In the genomic region with DNA sequence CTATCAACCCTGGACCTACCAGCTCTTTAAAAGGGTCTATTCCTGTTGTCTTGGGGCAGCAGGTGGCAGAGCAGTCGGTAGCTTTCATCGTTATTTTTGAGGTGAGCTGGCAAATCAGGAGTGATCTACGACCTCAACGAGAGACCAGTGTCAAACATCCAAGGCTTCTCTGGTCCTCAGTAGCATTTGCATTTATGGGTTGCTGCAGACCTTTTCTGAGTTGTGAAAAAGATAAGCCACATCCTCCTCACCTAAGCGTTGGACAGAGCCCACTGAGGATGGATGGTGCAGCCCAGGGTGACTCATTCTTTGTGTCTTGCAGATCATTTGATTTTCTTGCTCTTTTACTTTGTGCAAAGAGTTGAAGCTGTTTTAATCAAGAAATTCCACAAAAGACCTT, we compare ENCODE assay signal across 8 mouse cellular contexts. TPM values are rescaled to one million over a fixed set of nuclear protein-coding genes. Genes with fewer than 3 reads are reported as not detected.
DNase-seq lines count a peak whose midpoint lies in the region; ATAC-seq lines count a peak whose summit lies in the region.

No protein-coding gene starts in this region.

- no peak for DNase-seq in lung, postnatal 14 days
- peak; percentile 2 for DNase-seq in embryonic facial prominence, embryonic 11.5 days (ENCODE audit: low spot score)
- no peak for DNase-seq in left cerebral cortex, postnatal 25 days (ENCODE audit: low spot score in 2 of 2)
- no peak for DNase-seq in frontal cortex, postnatal 25 days (ENCODE audit: low spot score in 2 of 2)
- DNase-seq in urinary bladder, adult 2 months (ENCODE audit: low spot score) = no peak

- H3K9me3 ChIP-seq in lung, embryonic 15.5 days = no peaks in the 10 kb centered on the region
- no peaks in the 10 kb centered on the region for H3K9me3 ChIP-seq in embryonic facial prominence, embryonic 11.5 days (replicated peaks; ENCODE audit: control insufficient read depth, low read length)
- no peaks in the 10 kb centered on the region for H3K9me3 ChIP-seq in hindbrain, embryonic 16.5 days (ENCODE audit: control insufficient read depth, low read length)
- no peaks in the 10 kb centered on the region for H3K9me3 ChIP-seq in midbrain, embryonic 12.5 days

- peak; percentile 2; the same call in 1 of the 2 replicates for ATAC-seq in lung, embryonic 15.5 days (ENCODE audit: borderline replicate concordance, extremely low read depth, low FRiP score, low TSS enrichment)
- no peak for ATAC-seq in embryonic facial prominence, embryonic 11.5 days (replicated peaks; ENCODE audit: insufficient number of reproducible peaks, low FRiP score, low TSS enrichment, low read depth)
- ATAC-seq in hindbrain, embryonic 16.5 days = no peak; the same call in 1 of the 2 replicates
- no peak for ATAC-seq in midbrain, embryonic 12.5 days (ENCODE audit: low FRiP score, low read depth)

- WGBS in lung, embryonic 15.5 days = 7% methylated on average over 5 of the region's 5 CpGs
- 19% methylated on average over 5 of the region's 5 CpGs for WGBS in embryonic facial prominence, embryonic 11.5 days
- 7% methylated on average over 5 of the region's 5 CpGs for WGBS in hindbrain, embryonic 16.5 days
- WGBS in midbrain, embryonic 12.5 days = 10% methylated on average over 5 of the region's 5 CpGs

- H3K36me3 ChIP-seq in lung, embryonic 15.5 days = no peaks in the 10 kb centered on the region
- no peaks in the 10 kb centered on the region for H3K36me3 ChIP-seq in embryonic facial prominence, embryonic 11.5 days (replicated peaks; ENCODE audit: control insufficient read depth, insufficient read depth, low read depth, low read length)
- H3K36me3 ChIP-seq in hindbrain, embryonic 16.5 days (ENCODE audit: control insufficient read depth, insufficient read depth, low read length) = no peaks in the 10 kb centered on the region
- no peaks in the 10 kb centered on the region for H3K36me3 ChIP-seq in midbrain, embryonic 12.5 days

- 0 out of 2 replicates have a peak overlapping the region, but pooled peaks have one; percentile 93 for H3K27ac ChIP-seq in lung, embryonic 15.5 days
- H3K27ac ChIP-seq in embryonic facial prominence, embryonic 11.5 days (replicated peaks; ENCODE audit: low read depth, low read length) = no peak overlapping the region
- no peak overlapping the region for H3K27ac ChIP-seq in hindbrain, embryonic 16.5 days (ENCODE audit: low read depth, low read length)
- H3K27ac ChIP-seq in midbrain, embryonic 12.5 days (replicated peaks) = 0 out of 2 replicates have a peak overlapping the region, but pooled peaks have one; percentile 87

- H3K4me2 ChIP-seq in lung, embryonic 15.5 days = peak overlapping the region; percentile 62
- H3K4me2 ChIP-seq in embryonic facial prominence, embryonic 11.5 days (ENCODE audit: low read depth, low read length) = peak overlapping the region; percentile 71
- H3K4me2 ChIP-seq in hindbrain, embryonic 16.5 days (ENCODE audit: low read length) = peak overlapping the region; percentile 73
- peak overlapping the region; percentile 82 for H3K4me2 ChIP-seq in midbrain, embryonic 12.5 days (replicated peaks)

- peaks cover 6% of the 10 kb centered on the region for H3K4me1 ChIP-seq in lung, embryonic 15.5 days
- H3K4me1 ChIP-seq in embryonic facial prominence, embryonic 11.5 days (ENCODE audit: control insufficient read depth, insufficient read depth, low read length) = no peaks in the 10 kb centered on the region; the same call in 1 of the 2 replicates
- peaks cover 11% of the 10 kb centered on the region for H3K4me1 ChIP-seq in hindbrain, embryonic 16.5 days (ENCODE audit: control insufficient read depth, insufficient read depth, low read depth, low read length)
- peaks cover 9% of the 10 kb centered on the region for H3K4me1 ChIP-seq in midbrain, embryonic 12.5 days

- no peaks in the 10 kb centered on the region for H3K27me3 ChIP-seq in lung, embryonic 15.5 days
- H3K27me3 ChIP-seq in embryonic facial prominence, embryonic 11.5 days (ENCODE audit: control insufficient read depth, insufficient read depth, low read length) = no peaks in the 10 kb centered on the region
- H3K27me3 ChIP-seq in hindbrain, embryonic 16.5 days (replicated peaks; ENCODE audit: control insufficient read depth, insufficient read depth, low read length) = no peaks in the 10 kb centered on the region
- H3K27me3 ChIP-seq in midbrain, embryonic 12.5 days = no peaks in the 10 kb centered on the region

- peak overlapping the region; percentile 100 for H3K4me3 ChIP-seq in lung, embryonic 15.5 days
- peak overlapping the region; percentile 94 for H3K4me3 ChIP-seq in embryonic facial prominence, embryonic 11.5 days (ENCODE audit: low read depth, low read length)
- peak overlapping the region; percentile 93 for H3K4me3 ChIP-seq in hindbrain, embryonic 16.5 days (ENCODE audit: low read length)
- H3K4me3 ChIP-seq in midbrain, embryonic 12.5 days = peak overlapping the region; percentile 95

- intact Hi-C loops in left cerebral cortex, postnatal 25 days (cut with DNase I) = no loop called here

- peak overlapping the region; percentile 93 for H3K9ac ChIP-seq in lung, embryonic 15.5 days
- H3K9ac ChIP-seq in embryonic facial prominence, embryonic 11.5 days (replicated peaks; ENCODE audit: low read length) = peak overlapping the region; percentile 88
- peak overlapping the region; percentile 92 for H3K9ac ChIP-seq in hindbrain, embryonic 16.5 days (ENCODE audit: low read depth, low read length)
- peak overlapping the region; percentile 87 for H3K9ac ChIP-seq in midbrain, embryonic 12.5 days (replicated peaks)

RNA-seq across cellular contexts. Expression of a gene that starts 0.5 kb away (rescaled TPM):
- polyA plus RNA-seq in lung, embryonic 15.5 days (2015; fragmentation: Nextera tagmentation; extraction: Ambion mirVana) = 60.2 and 66.6 TPM in 2 replicates
- 46.2 and 55.5 TPM in 2 replicates for polyA plus RNA-seq in embryonic facial prominence, embryonic 11.5 days (2014; fragmentation: Nextera tagmentation; extraction: Ambion mirVana)
- 40.0 and 42.2 TPM in 2 replicates for polyA plus RNA-seq in hindbrain, embryonic 16.5 days (2015; fragmentation: Nextera tagmentation; extraction: Ambion mirVana)
- 31.2 and 40.1 TPM in 2 replicates for polyA plus RNA-seq in midbrain, embryonic 12.5 days (2016; fragmentation: Nextera tagmentation; extraction: Ambion mirVana)
- 10 to 100 TPM; 35.6 to 39.0 TPM for total RNA-seq in left cerebral cortex, postnatal 25 days (2021)
- polyA plus RNA-seq in urinary bladder, adult 2 months (2012; rRNA removed) = 206 and 225 TPM in 2 replicates

RNA-seq across cellular contexts. Expression of a gene that starts 0.9 kb away (rescaled TPM):
- polyA plus RNA-seq in lung, embryonic 15.5 days (2015; fragmentation: Nextera tagmentation; extraction: Ambion mirVana) = 22.2 and 22.3 TPM in 2 replicates
- 13.0 and 13.1 TPM in 2 replicates for polyA plus RNA-seq in embryonic facial prominence, embryonic 11.5 days (2014; fragmentation: Nextera tagmentation; extraction: Ambion mirVana)
- 5.9 and 7.0 TPM in 2 replicates for polyA plus RNA-seq in hindbrain, embryonic 16.5 days (2015; fragmentation: Nextera tagmentation; extraction: Ambion mirVana)
- 9.6 and 9.7 TPM in 2 replicates for polyA plus RNA-seq in midbrain, embryonic 12.5 days (2016; fragmentation: Nextera tagmentation; extraction: Ambion mirVana)
- 1 to 10 TPM; 5.6 to 7.1 TPM for total RNA-seq in left cerebral cortex, postnatal 25 days (2021)
- 8.9 and 15.2 TPM in 2 replicates for polyA plus RNA-seq in urinary bladder, adult 2 months (2012; rRNA removed)

RNA-seq across cellular contexts. Expression of a gene that starts 34.3 kb away (rescaled TPM):
- 57.3 and 59.0 TPM in 2 replicates for polyA plus RNA-seq in lung, embryonic 15.5 days (2015; fragmentation: Nextera tagmentation; extraction: Ambion mirVana)
- 36.9 and 42.8 TPM in 2 replicates for polyA plus RNA-seq in embryonic facial prominence, embryonic 11.5 days (2014; fragmentation: Nextera tagmentation; extraction: Ambion mirVana)
- polyA plus RNA-seq in hindbrain, embryonic 16.5 days (2015; fragmentation: Nextera tagmentation; extraction: Ambion mirVana) = 42.9 and 45.9 TPM in 2 replicates
- polyA plus RNA-seq in midbrain, embryonic 12.5 days (2016; fragmentation: Nextera tagmentation; extraction: Ambion mirVana) = 31.4 and 31.9 TPM in 2 replicates
- 10 to 100 TPM; 39.4 to 45.2 TPM for total RNA-seq in left cerebral cortex, postnatal 25 days (2021)
- polyA plus RNA-seq in urinary bladder, adult 2 months (2012; rRNA removed) = 51.3 and 71.5 TPM in 2 replicates

RNA-seq across cellular contexts. Expression of a gene that starts 38.6 kb away (rescaled TPM):
- polyA plus RNA-seq in lung, embryonic 15.5 days (2015; fragmentation: Nextera tagmentation; extraction: Ambion mirVana) = 29.1 and 29.4 TPM in 2 replicates
- 18.0 and 19.4 TPM in 2 replicates for polyA plus RNA-seq in embryonic facial prominence, embryonic 11.5 days (2014; fragmentation: Nextera tagmentation; extraction: Ambion mirVana)
- 11.7 TPM in 2 replicates for polyA plus RNA-seq in hindbrain, embryonic 16.5 days (2015; fragmentation: Nextera tagmentation; extraction: Ambion mirVana)
- 11.9 and 12.0 TPM in 2 replicates for polyA plus RNA-seq in midbrain, embryonic 12.5 days (2016; fragmentation: Nextera tagmentation; extraction: Ambion mirVana)
- 1 to 10 TPM; 5.5 to 6.2 TPM for total RNA-seq in left cerebral cortex, postnatal 25 days (2021)
- polyA plus RNA-seq in urinary bladder, adult 2 months (2012; rRNA removed) = 19.5 and 21.3 TPM in 2 replicates

Comparison
In these comparisons a context has a peak if more than half of its experiments do, and no peak if none do; other contexts are left out.
1. H3K27ac ChIP-seq: peak in lung, embryonic 15.5 days (single experiment) and midbrain, embryonic 12.5 days (single experiment); none in embryonic facial prominence, embryonic 11.5 days (single experiment) and hindbrain, embryonic 16.5 days (single experiment).
2. Peak in every context shown above with its lines, with median percentiles within 50 percentile points of each other: H3K4me2 ChIP-seq, H3K4me3 ChIP-seq and H3K9ac ChIP-seq.